ENCODE assay signal across 13 mouse cellular contexts in the genomic region with DNA sequence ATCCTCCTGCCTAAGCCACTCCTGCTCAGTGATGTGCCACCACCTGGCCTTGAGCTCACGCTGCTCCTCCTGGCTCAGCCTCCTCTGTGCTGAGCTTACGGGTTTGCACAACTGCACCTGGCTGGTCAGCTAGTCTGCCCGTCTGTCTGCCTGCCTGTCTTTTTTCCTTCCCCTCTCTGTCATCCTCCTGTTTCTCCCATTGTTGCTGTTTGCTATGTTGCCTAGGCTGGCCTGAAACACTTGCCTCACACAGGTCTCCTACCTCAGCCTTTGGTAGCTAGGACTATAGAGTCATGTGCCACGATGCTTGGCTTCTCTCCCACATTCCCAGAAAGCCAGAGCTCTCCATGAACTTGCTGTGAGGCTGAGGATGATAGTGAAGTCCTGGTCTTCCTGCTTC. TPM values are rescaled to one million over a fixed set of nuclear protein-coding genes. Genes with fewer than 3 reads are reported as not detected.
DNase-seq lines count a peak whose midpoint lies in the region; ATAC-seq and TF ChIP-seq lines count a peak whose summit lies in the region.
"Had no signal": no experiment of that assay in that cellular context is flagged by ENCODE, and none has a peak within 500 bp of the region (broad histone marks: within the 10 kb centered on the region; RNA-seq: fewer than 3 reads in every experiment).

No protein-coding gene starts in this region.

- ATAC-seq in forebrain, embryonic 11.5 days (replicated peaks; ENCODE audit: low FRiP score): no peak
- ATAC-seq in hindbrain, embryonic 14.5 days (ENCODE audit: low FRiP score): no peak
- ATAC-seq: liver, postnatal 0 days had no signal

- H3K27ac ChIP-seq in forebrain, embryonic 10.5 days: peak overlapping the region; percentile 51; the same call in 1 of the 2 replicates
- H3K27ac ChIP-seq in forebrain, embryonic 11.5 days (ENCODE audit: low read depth, low read length): no peak overlapping the region
- H3K27ac ChIP-seq in testis, adult 2 months (ENCODE audit: control insufficient read depth, insufficient read depth, low read depth, low read length): peak overlapping the region; percentile 2; the same call in 1 of the 2 replicates
- peak overlapping the region; percentile 83 for H3K27ac ChIP-seq in hindbrain, embryonic 14.5 days
- H3K27ac ChIP-seq: heart, embryonic 13.5 days; limb, embryonic 12.5 days; neural tube, embryonic 12.5 days had no signal

- DNase-seq in forebrain, embryonic 10.5 days (ENCODE audit: extremely low spot score, low spot score): no peak
- DNase-seq in forebrain, embryonic 11.5 days (ENCODE audit: low spot score): no peak
- DNase-seq in testis, postnatal 10 days (ENCODE audit: low spot score): no peak
- DNase-seq in hindbrain, embryonic 14.5 days (ENCODE audit: low spot score): no peak
- DNase-seq in lung, postnatal 36 days: no peak
- no peak for DNase-seq in thymus, postnatal 36 days
- DNase-seq: kidney, adult 11 months; liver, postnatal 0 days; thymus, postnatal 25 days had no signal

- 87% methylated on average over 4 of the region's 4 CpGs for WGBS in forebrain, embryonic 10.5 days
- 78% methylated on average over 4 of the region's 4 CpGs for WGBS in forebrain, embryonic 11.5 days
- 62% methylated on average over 4 of the region's 4 CpGs for whole genome bisulfite sequencing in hindbrain, embryonic 14.5 days

- no peak overlapping the region for H3K9ac ChIP-seq in forebrain, embryonic 11.5 days (ENCODE audit: low read length)
- H3K9ac ChIP-seq in hindbrain, embryonic 14.5 days: no peak overlapping the region
- H3K9ac ChIP-seq: heart, embryonic 13.5 days; limb, embryonic 12.5 days; liver, postnatal 0 days; neural tube, embryonic 12.5 days had no signal

- no peak for TF ChIP-seq CTCF in testis, adult 2 months (IDR thresholded peaks at IDR 0.05; ENCODE audit: control insufficient read depth, insufficient read depth, insufficient replicate concordance, low read depth, low read length)

- peaks cover 23% of the 10 kb centered on the region for H3K4me1 ChIP-seq in forebrain, embryonic 10.5 days
- peaks cover 2% of the 10 kb centered on the region; the same call in 1 of the 2 replicates for H3K4me1 ChIP-seq in forebrain, embryonic 11.5 days (replicated peaks; ENCODE audit: control insufficient read depth, insufficient read depth, low read length)
- H3K4me1 ChIP-seq in testis, adult 2 months (ENCODE audit: control insufficient read depth, insufficient read depth, low read length): peaks cover 2% of the 10 kb centered on the region; the same call in 1 of the 2 replicates
- H3K4me1 ChIP-seq in hindbrain, embryonic 14.5 days (replicated peaks; ENCODE audit: control insufficient read depth, insufficient read depth, low read length): peaks cover 21% of the 10 kb centered on the region
- H3K4me1 ChIP-seq: limb, embryonic 12.5 days had no signal

- no peaks in the 10 kb centered on the region for H3K27me3 ChIP-seq in forebrain, embryonic 10.5 days (ENCODE audit: poor library complexity, severe bottlenecking)
- no peaks in the 10 kb centered on the region for H3K27me3 ChIP-seq in forebrain, embryonic 11.5 days (ENCODE audit: control insufficient read depth, insufficient read depth, low read length)
- no peaks in the 10 kb centered on the region for H3K27me3 ChIP-seq in testis, adult 2 months (ENCODE audit: control insufficient read depth, insufficient read depth, low read length)
- H3K27me3 ChIP-seq in hindbrain, embryonic 14.5 days (ENCODE audit: control insufficient read depth, insufficient read depth, low read length): no peaks in the 10 kb centered on the region
- H3K27me3 ChIP-seq: heart, embryonic 13.5 days; limb, embryonic 12.5 days; neural tube, embryonic 12.5 days had no signal

- H3K9me3 ChIP-seq in forebrain, embryonic 10.5 days: no peaks in the 10 kb centered on the region
- no peaks in the 10 kb centered on the region for H3K9me3 ChIP-seq in forebrain, embryonic 11.5 days (ENCODE audit: control insufficient read depth, low read length)
- H3K9me3 ChIP-seq in hindbrain, embryonic 14.5 days (ENCODE audit: control insufficient read depth, low read length): no peaks in the 10 kb centered on the region
- H3K9me3 ChIP-seq: heart, embryonic 13.5 days; limb, embryonic 12.5 days; neural tube, embryonic 12.5 days had no signal

- H3K4me3 ChIP-seq in forebrain, embryonic 10.5 days: no peak overlapping the region
- no peak overlapping the region for H3K4me3 ChIP-seq in forebrain, embryonic 11.5 days (ENCODE audit: low read depth, low read length)
- no peak overlapping the region for H3K4me3 ChIP-seq in testis, adult 2 months (ENCODE audit: control insufficient read depth, low read depth, low read length)
- H3K4me3 ChIP-seq in hindbrain, embryonic 14.5 days (replicated peaks; ENCODE audit: low read length): no peak overlapping the region
- H3K4me3 ChIP-seq: heart, embryonic 13.5 days; limb, embryonic 12.5 days; neural tube, embryonic 12.5 days had no signal

- TF ChIP-seq POLR2A in testis, adult 2 months (IDR thresholded peaks at IDR 0.05; ENCODE audit: control insufficient read depth, low read depth, low read length): no peak

- no peak overlapping the region for H3K4me2 ChIP-seq in forebrain, embryonic 11.5 days (ENCODE audit: low read depth, low read length, severe bottlenecking)
- no peak overlapping the region for H3K4me2 ChIP-seq in hindbrain, embryonic 14.5 days (replicated peaks)
- H3K4me2 ChIP-seq: heart, embryonic 13.5 days; limb, embryonic 12.5 days; neural tube, embryonic 12.5 days had no signal

- peaks cover 56% of the 10 kb centered on the region for H3K36me3 ChIP-seq in forebrain, embryonic 10.5 days (replicated peaks)
- H3K36me3 ChIP-seq in forebrain, embryonic 11.5 days (ENCODE audit: control insufficient read depth, insufficient read depth, low read length): no peaks in the 10 kb centered on the region; the same call in 1 of the 2 replicates
- H3K36me3 ChIP-seq in testis, adult 2 months (ENCODE audit: control insufficient read depth, insufficient read depth, low read length): peaks cover 2% of the 10 kb centered on the region; the same call in 1 of the 2 replicates
- H3K36me3 ChIP-seq in hindbrain, embryonic 14.5 days (replicated peaks; ENCODE audit: control insufficient read depth, insufficient read depth): peaks cover 48% of the 10 kb centered on the region

RNA-seq across cellular contexts. Expression of gene Akt2, which starts 21.6 kb away (rescaled TPM):
- 73.3 and 78.8 TPM in 2 replicates for polyA plus RNA-seq in forebrain, embryonic 10.5 days (2016; fragmentation: Nextera tagmentation; extraction: Ambion mirVana)
- 72.3 and 75.2 TPM in 2 replicates for polyA plus RNA-seq in forebrain, embryonic 11.5 days (2014; fragmentation: Nextera tagmentation; extraction: Ambion mirVana)
- 54.9 and 58.7 TPM in 2 replicates for polyA plus RNA-seq in testis, adult 2 months (2012; rRNA removed)
- 51.1 and 62.7 TPM in 2 replicates for polyA plus RNA-seq in hindbrain, embryonic 14.5 days (2014; fragmentation: Nextera tagmentation; extraction: Ambion mirVana)

RNA-seq across cellular contexts. Expression of gene Ttc9b, which starts 40.8 kb away (rescaled TPM):
- polyA plus RNA-seq in forebrain, embryonic 10.5 days (2016; fragmentation: Nextera tagmentation; extraction: Ambion mirVana): 2.8 and 3.7 TPM in 2 replicates
- 12.6 and 13.9 TPM in 2 replicates for polyA plus RNA-seq in forebrain, embryonic 11.5 days (2014; fragmentation: Nextera tagmentation; extraction: Ambion mirVana)
- polyA plus RNA-seq in testis, adult 2 months (2012; rRNA removed): 0.29 and 0.51 TPM in 2 replicates
- polyA plus RNA-seq in hindbrain, embryonic 14.5 days (2014; fragmentation: Nextera tagmentation; extraction: Ambion mirVana): 98.6 and 100 TPM in 2 replicates
- polyA plus RNA-seq: liver, postnatal 0 days had no signal

RNA-seq across cellular contexts. Expression of gene 2310022A10Rik, which starts 59.9 kb away (rescaled TPM):
- 38.8 and 39.3 TPM in 2 replicates for polyA plus RNA-seq in forebrain, embryonic 10.5 days (2016; fragmentation: Nextera tagmentation; extraction: Ambion mirVana)
- 34.0 and 34.1 TPM in 2 replicates for polyA plus RNA-seq in forebrain, embryonic 11.5 days (2014; fragmentation: Nextera tagmentation; extraction: Ambion mirVana)
- 27.6 and 28.1 TPM in 2 replicates for polyA plus RNA-seq in testis, adult 2 months (2012; rRNA removed)
- 25.1 and 26.4 TPM in 2 replicates for polyA plus RNA-seq in hindbrain, embryonic 14.5 days (2014; fragmentation: Nextera tagmentation; extraction: Ambion mirVana)

RNA-seq across cellular contexts. Expression of gene Pld3, which starts 59.9 kb away (rescaled TPM):
- 41.9 and 42.0 TPM in 2 replicates for polyA plus RNA-seq in forebrain, embryonic 10.5 days (2016; fragmentation: Nextera tagmentation; extraction: Ambion mirVana)
- 52.1 and 56.4 TPM in 2 replicates for polyA plus RNA-seq in forebrain, embryonic 11.5 days (2014; fragmentation: Nextera tagmentation; extraction: Ambion mirVana)
- polyA plus RNA-seq in testis, adult 2 months (2012; rRNA removed): 121 and 130 TPM in 2 replicates
- 156 and 193 TPM in 2 replicates for polyA plus RNA-seq in hindbrain, embryonic 14.5 days (2014; fragmentation: Nextera tagmentation; extraction: Ambion mirVana)
